Mouse (Mus musculus) liver (tissue): Measurements from ENCODE around the gene Qrich2.
"Not testable (repeated sequence)": the region's sequence is repeated elsewhere in the genome, so short reads cannot be mapped to it uniquely, and the experiment has no call there.

ENCODE experiments used
- DNase-seq: peaks from one replicate; pipeline ENCODE4 v3.0.0-alpha.2; 2020; ENCODE audit warnings: mixed read lengths

Qrich2 gene

GRCm38 (mm10) chr11:116428872-116429859 is 36.9 kb downstream of the Qrich2 start:
- peak; percentile 60 for DNase-seq

GRCm38 (mm10) chr11:116426852-116427575 is 39.0 kb downstream of the Qrich2 start:
- no peak for DNase-seq

- DNase-seq: not testable (repeated sequence)
These were observed 39.7 kb downstream of the Qrich2 start for GRCm38 (mm10) chr11:116426328-116426727.

GRCm38 (mm10) chr11:116424621-116425407 is 41.2 kb downstream of the Qrich2 start:
- no peak for DNase-seq

GRCm38 (mm10) chr11:116423782-116424620 is 42.0 kb downstream of the Qrich2 start:
- no peak for DNase-seq

GRCm38 (mm10) chr11:116423214-116423613 is 42.8 kb downstream of the Qrich2 start:
- DNase-seq: no peak

GRCm38 (mm10) chr11:116422562-116422961 is 43.5 kb downstream of the Qrich2 start:
- no peak for DNase-seq

- DNase-seq: no peak
These were observed 44.9 kb downstream of the Qrich2 start for GRCm38 (mm10) chr11:116421102-116421501.

- DNase-seq: no peak
These were observed 47.1 kb downstream of the Qrich2 start for GRCm38 (mm10) chr11:116418841-116419462.

- DNase-seq: peak; percentile 33
These were observed 47.7 kb downstream of the Qrich2 start for GRCm38 (mm10) chr11:116418194-116418840.

- DNase-seq: no peak
These were observed 49.0 kb downstream of the Qrich2 start for GRCm38 (mm10) chr11:116417054-116417453.

- DNase-seq: no peak
These were observed 49.7 kb downstream of the Qrich2 start for GRCm38 (mm10) chr11:116416196-116416943.

GRCm38 (mm10) chr11:116413631-116414022 is 52.4 kb downstream of the Qrich2 start:
- DNase-seq: no peak

- peak; percentile 82 for DNase-seq
These were observed 53.0 kb downstream of the Qrich2 start, which contains the start of gene Rnf157 for GRCm38 (mm10) chr11:116412904-116413630. TSS of gene Rnf157 (minus strand) at chr11:116413032.

- no peak for DNase-seq
These were observed 53.8 kb downstream of the Qrich2 start for GRCm38 (mm10) chr11:116412028-116412827.

GRCm38 (mm10) chr11:116411582-116411981 is 54.5 kb downstream of the Qrich2 start:
- no peak for DNase-seq

GRCm38 (mm10) chr11:116410415-116410814 is 55.6 kb downstream of the Qrich2 start:
- not testable (repeated sequence) for DNase-seq

- no peak for DNase-seq
These were observed 57.0 kb downstream of the Qrich2 start for GRCm38 (mm10) chr11:116409008-116409407.
